Mouse (Mus musculus): ENCODE measurements at regions not wholly inside any gene's neighbourhood (a gene's known extent, or its start where the extent isn't known, plus 50 kb on each side); places are given as distances from the start of the nearest gene placed in this dataset.

GRCm38 (mm10) chr13:35389781-35390525, 269.7 kb upstream of the Cdyl start:
- H3K4me2 ChIP-seq (ENCODE audit: insufficient read depth, low read depth, poor library complexity, severe bottlenecking), result no peak overlapping the region
- no peak overlapping the region for H3K9ac ChIP-seq (ENCODE audit: insufficient read depth, low read depth)
- no peak for DNase-seq (ENCODE audit: extremely low read depth)
- H3K36me3 ChIP-seq (replicated peaks in 1 of 2; ENCODE audit: control insufficient read depth in 1 of 2, insufficient read depth in 1 of 2, low read length in 1 of 2), result no peaks in the 10 kb centered on the region
- no peak overlapping the region for H3K4me3 ChIP-seq (replicated peaks in 1 of 3; ENCODE audit: low read depth in 2 of 3, low read length in 2 of 3, poor library complexity in 1 of 3)
- no peaks in the 10 kb centered on the region for H3K9me3 ChIP-seq (replicated peaks; ENCODE audit: low read length)
- H3K27ac ChIP-seq (ENCODE audit: insufficient read depth, low read depth), result no peak overlapping the region
- H3K79me2 ChIP-seq (replicated peaks; ENCODE audit: control insufficient read depth, extremely low read depth, insufficient read depth, poor library complexity, severe bottlenecking), result no peaks in the 10 kb centered on the region
- dilution Hi-C loops (cut with MboI; ENCODE audit: extremely low pct_ligation_motif_present, extremely low pct_unique_long_range_greater_than_20kb, low sequenced_read_pairs), result no loop called here
- peaks cover 28 to 86% of the 10 kb centered on the region in 2 experiments for H3K4me1 ChIP-seq (ENCODE audit: control insufficient read depth in 1 of 2, insufficient read depth in 2 of 2)
- H3K27me3 ChIP-seq (replicated peaks), result no peaks in the 10 kb centered on the region
- in situ Hi-C loops (cut with MboI; ENCODE audit: low pct_ligation_motif_present, low pct_unique_long_range_greater_than_20kb, low sequenced_read_pairs), result no loop called here
- TF ChIP-seq TBP (conservative IDR thresholded peaks at IDR 0.05; ENCODE audit: low read depth, low read length) (no peak), JUN (IDR thresholded peaks at IDR 0.05; ENCODE audit: insufficient read depth, low read depth, low read length) (no peak), BHLHE40 (IDR thresholded peaks at IDR 0.05; ENCODE audit: low read depth, low read length) (no peak), MAFK (IDR thresholded peaks at IDR 0.05; ENCODE audit: insufficient replicate concordance, low read length) (no peak), ELF1 (IDR thresholded peaks at IDR 0.05; ENCODE audit: low read depth, low read length) (no peak), SMC3 (IDR thresholded peaks at IDR 0.05; ENCODE audit: low read depth, low read length) (no peak), PAX5 (IDR thresholded peaks at IDR 0.05; ENCODE audit: low read length) (no peak), TCF12 (IDR thresholded peaks at IDR 0.05; ENCODE audit: low read depth, low read length) (no peak), CHD2 (IDR thresholded peaks at IDR 0.05; ENCODE audit: low read length) (no peak), CTCF (conservative IDR thresholded peaks at IDR 0.05 in 1 of 2, IDR thresholded peaks at IDR 0.05 in 1 of 2; ENCODE audit: low read depth in 2 of 2, low read length in 2 of 2) (no peak), POLR2A (IDR thresholded peaks at IDR 0.05; ENCODE audit: low read depth, low read length) (no peak), GABPA (IDR thresholded peaks at IDR 0.05; ENCODE audit: insufficient replicate concordance, low read depth, low read length) (no peak), NELFE (IDR thresholded peaks at IDR 0.05; ENCODE audit: low read depth, low read length) (no peak), KAT2A (IDR thresholded peaks at IDR 0.05; ENCODE audit: insufficient replicate concordance, low read length) (no peak), ZC3H11A (IDR thresholded peaks at IDR 0.05; ENCODE audit: low read depth, low read length) (no peak), MAZ (IDR thresholded peaks at IDR 0.05; ENCODE audit: low read depth, low read length) (no peak), MYC (IDR thresholded peaks at IDR 0.05; ENCODE audit: low read depth, low read length) (no peak), RCOR1 (conservative IDR thresholded peaks at IDR 0.05; ENCODE audit: low read depth, low read length) (no peak)

- no peak for DNase-seq (ENCODE audit: extremely low read depth)
- Histone ChIP-seq H3K4me2 (ENCODE audit: insufficient read depth, low read depth, poor library complexity, severe bottlenecking) (no peak overlapping the region), H3K4me1 (ENCODE audit: control insufficient read depth in 1 of 2, insufficient read depth in 2 of 2) (peaks cover 25 to 80% of the 10 kb centered on the region in 2 experiments), H3K27me3 (replicated peaks) (no peaks in the 10 kb centered on the region), H3K9me3 (replicated peaks; ENCODE audit: low read length) (no peaks in the 10 kb centered on the region), H3K36me3 (replicated peaks in 1 of 2; ENCODE audit: control insufficient read depth in 1 of 2, insufficient read depth in 1 of 2, low read length in 1 of 2) (no peaks in the 10 kb centered on the region), H3K79me2 (replicated peaks; ENCODE audit: control insufficient read depth, extremely low read depth, insufficient read depth, poor library complexity, severe bottlenecking) (no peaks in the 10 kb centered on the region), H3K9ac (ENCODE audit: insufficient read depth, low read depth) (no peak overlapping the region), H3K27ac (ENCODE audit: insufficient read depth, low read depth) (no peak overlapping the region), H3K4me3 (replicated peaks in 1 of 3; ENCODE audit: low read depth in 2 of 3, low read length in 2 of 3, poor library complexity in 1 of 3) (no peak overlapping the region)
- TF ChIP-seq PAX5 (IDR thresholded peaks at IDR 0.05; ENCODE audit: low read length), result no peak
- in situ Hi-C loops (cut with MboI; ENCODE audit: low pct_ligation_motif_present, low pct_unique_long_range_greater_than_20kb, low sequenced_read_pairs) (no loop called here), dilution Hi-C loops (cut with MboI; ENCODE audit: extremely low pct_ligation_motif_present, extremely low pct_unique_long_range_greater_than_20kb, low sequenced_read_pairs) (no loop called here)
Observed at GRCm38 (mm10) chr13:35390526-35390880, 269.1 kb upstream of the Cdyl start.

Data from CH12.LX (cell line).